Mouse (Mus musculus) forebrain, embryonic 12.5 days (tissue): Measurements from ENCODE around the gene Plce1. TPM values are rescaled to one million over a fixed set of nuclear protein-coding genes. Genes with fewer than 3 reads are reported as not detected.

Experiments used
- ATAC-seq: fragments of 200-750 bp; cut with Nextera tagmentation; 2 replicates; pipeline ENCODE4 v1.8.0; 2017; ENCODE audit warnings: moderate TSS enrichment; ENCODE audit not compliant: low FRiP score
- H3K27ac ChIP-seq: fragments of 300-500 bp; sonication (generic); 2 replicates; pipeline ENCODE4 v1.5.1; 2016; ENCODE audit warnings: mild to moderate bottlenecking
- H3K27me3 ChIP-seq: fragments of 300-500 bp; sonication (generic); 2 replicates; pipeline ENCODE4 v1.6.1; 2016; ENCODE audit warnings: mild to moderate bottlenecking
- H3K36me3 ChIP-seq: fragments of 300-500 bp; sonication (generic); replicated peaks from 2 replicates; pipeline ENCODE4 v1.6.1; 2016; ENCODE audit warnings: mild to moderate bottlenecking
- H3K4me1 ChIP-seq: fragments of 300-500 bp; sonication (generic); 2 replicates; pipeline ENCODE4 v1.6.1; 2016
- H3K4me2 ChIP-seq: fragments of 300-500 bp; sonication (generic); 2 replicates; pipeline ENCODE4 v1.6.1; 2016; ENCODE audit warnings: mild to moderate bottlenecking, moderate library complexity
- H3K4me3 ChIP-seq: fragments of 300-500 bp; sonication (generic); replicated peaks from 2 replicates; pipeline ENCODE4 v1.5.1; 2016; ENCODE audit warnings: mild to moderate bottlenecking
- H3K9ac ChIP-seq: fragments of 300-500 bp; sonication (generic); 2 replicates; pipeline ENCODE4 v1.6.1; 2016; ENCODE audit warnings: mild to moderate bottlenecking
- H3K9me3 ChIP-seq: fragments of 300-500 bp; sonication (generic); 2 replicates; pipeline ENCODE4 v1.6.1; 2016
- WGBS: fragments of 180-500 bp; shearing (Covaris S2); methylation state at CpG from one replicate; pipeline ENCODE4 v1.1.7; 2016; 5-methylcytosine and 5-hydroxymethylcytosine counted together
- polyA plus RNA-seq: library from polyadenylated mRNA; unstranded; fragments of >200 nt; fragmentation: Nextera tagmentation; extraction: Ambion mirVana; gene quantifications from 2 replicates; pipeline ENCODE4 v1.2.1, GENCODE M21; 2016

The Plce1 gene
- polyA plus RNA-seq, 1 experiment from 2014 or later: 6.2 TPM

GRCm38 (mm10) chr19:38820186-38820804, 339.4 kb downstream of the Plce1 start:
- Histone ChIP-seq H3K36me3 (peaks cover 10% of the 10 kb centered on the region), H3K27ac (no peak overlapping the region), H3K9ac (no peak overlapping the region), H3K9me3 (no peaks in the 10 kb centered on the region), H3K27me3 (no peaks in the 10 kb centered on the region), H3K4me2 (no peak overlapping the region), H3K4me3 (no peak overlapping the region), H3K4me1 (peaks cover 14% of the 10 kb centered on the region)
- ATAC-seq: no peak
- WGBS: 89% methylated on average over 4 of the region's 4 CpGs

DNA sequence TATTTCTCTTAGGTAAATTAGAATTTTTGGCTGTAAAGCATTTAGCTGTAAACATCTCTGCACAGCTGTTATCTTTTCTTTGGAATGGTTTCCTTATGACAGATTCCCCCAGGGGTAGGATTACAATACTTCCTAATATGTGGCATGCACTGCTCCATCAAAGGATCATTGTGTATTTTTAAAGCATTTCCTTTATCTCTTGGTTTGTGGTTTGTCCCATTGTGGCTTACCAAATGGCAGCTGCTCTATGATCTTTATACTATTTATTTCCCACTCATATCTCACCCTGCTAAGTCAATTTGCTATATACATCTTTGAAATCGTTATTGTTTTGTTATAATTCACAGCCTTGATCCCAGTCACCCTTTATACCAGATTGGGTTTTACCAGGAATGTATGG, 352.3 kb downstream of the Plce1 start:
- Histone ChIP-seq H3K9me3 (no peaks in the 10 kb centered on the region), H3K27ac (no peak overlapping the region), H3K4me2 (no peak overlapping the region), H3K27me3 (no peaks in the 10 kb centered on the region), H3K4me1 (0 out of 2 replicates have a peak, but pooled peaks cover 1% of the 10 kb centered on the region), H3K9ac (no peak overlapping the region), H3K4me3 (no peak overlapping the region), H3K36me3 (no peaks in the 10 kb centered on the region)
- WGBS: 76% methylated on average over 1 of the region's 1 CpGs
- no peak for ATAC-seq

Other genes starting within 250 kb of the Plce1 start
- gene Lgi1, start 216.6 kb upstream of the Plce1 start, polyA plus RNA-seq: 2.1 and 2.4 TPM in 2 replicates
- 4.7 and 5.1 TPM in 2 replicates for gene Slc35g1, start 85.1 kb upstream of the Plce1 start, polyA plus RNA-seq